Mouse (Mus musculus) kidney, postnatal 4 days (tissue): ENCODE results near the gene Prpf38b.
"Not testable (repeated sequence)": the region's sequence is repeated elsewhere in the genome, so short reads cannot be mapped to it uniquely, and the experiment has no call there.

ENCODE experiments used
- DNase-seq, 2 experiments: peaks; one replicate each; pipeline ENCODE4 v3.0.0; 2021; ENCODE audit warnings: mixed read lengths in 2 of 2

Gene Prpf38b

GRCm38 (mm10) chr3:108900147-108900546, 11.4 kb downstream of the Prpf38b start:
- no peak for DNase-seq

GRCm38 (mm10) chr3:108898640-108899039, 12.9 kb downstream of the Prpf38b start:
- DNase-seq, result no peak

GRCm38 (mm10) chr3:108892914-108893313, 18.6 kb downstream of the Prpf38b start:
- no peak for DNase-seq

GRCm38 (mm10) chr3:108892080-108892479, 19.4 kb downstream of the Prpf38b start:
- no peak for DNase-seq

- no peak for DNase-seq
Measured at GRCm38 (mm10) chr3:108889908-108890307, 21.6 kb downstream of the Prpf38b start, which contains the start of gene Fndc7. Gene Fndc7 (minus strand): TSS chr3:108890008.

GRCm38 (mm10) chr3:108887618-108887975, 23.9 kb downstream of the Prpf38b start:
- DNase-seq, result no peak

GRCm38 (mm10) chr3:108886934-108887617, 24.5 kb downstream of the Prpf38b start:
- DNase-seq, result no peak

- DNase-seq, result no peak
Measured at GRCm38 (mm10) chr3:108885686-108886530, 25.6 kb downstream of the Prpf38b start.

GRCm38 (mm10) chr3:108884706-108885289, 26.7 kb downstream of the Prpf38b start:
- DNase-seq, result no peak

- DNase-seq, result no peak
Measured at GRCm38 (mm10) chr3:108883067-108883466, 28.5 kb downstream of the Prpf38b start.

- DNase-seq, result peak in 1 of 2 experiments; percentile 11
Measured at GRCm38 (mm10) chr3:108881873-108882272, 29.7 kb downstream of the Prpf38b start.

- peak; percentile 45 to 51 for DNase-seq
Measured at GRCm38 (mm10) chr3:108880544-108881507, 30.7 kb downstream of the Prpf38b start.

GRCm38 (mm10) chr3:108879836-108880435, 31.6 kb downstream of the Prpf38b start:
- no peak for DNase-seq

GRCm38 (mm10) chr3:108879129-108879528, 32.4 kb downstream of the Prpf38b start:
- no peak for DNase-seq

GRCm38 (mm10) chr3:108870631-108871030, 40.9 kb downstream of the Prpf38b start:
- no peak for DNase-seq

GRCm38 (mm10) chr3:108867449-108867848, 44.1 kb downstream of the Prpf38b start:
- no peak for DNase-seq

GRCm38 (mm10) chr3:108865676-108866075, 45.9 kb downstream of the Prpf38b start:
- no peak for DNase-seq

GRCm38 (mm10) chr3:108865129-108865528, 46.4 kb downstream of the Prpf38b start:
- no peak for DNase-seq

- DNase-seq, result no peak
Measured at GRCm38 (mm10) chr3:108863091-108863490, 48.4 kb downstream of the Prpf38b start.

GRCm38 (mm10) chr3:108862282-108862681, 49.2 kb downstream of the Prpf38b start:
- DNase-seq, result not testable (repeated sequence)

- no peak for DNase-seq
Measured at GRCm38 (mm10) chr3:108860786-108861185, 50.7 kb downstream of the Prpf38b start.

GRCm38 (mm10) chr3:108858231-108858770, 53.2 kb downstream of the Prpf38b start:
- peak; percentile 15 to 36 for DNase-seq
